Mouse (Mus musculus) liver, postnatal 0 days (tissue): ENCODE results near the gene Sfswap.

Source experiments
- CTCF ChIP-seq: sonication (generic); IDR thresholded peaks from 2 replicates; pipeline ENCODE4 v1.5.1; 2016; ENCODE audit warnings: antibody characterized with exemption, low read depth
- EP300 ChIP-seq: IDR thresholded peaks from 2 replicates; pipeline ENCODE4 v1.6.1; 2016; ENCODE audit warnings: antibody characterized with exemption, low read depth, mild to moderate bottlenecking

DNA sequence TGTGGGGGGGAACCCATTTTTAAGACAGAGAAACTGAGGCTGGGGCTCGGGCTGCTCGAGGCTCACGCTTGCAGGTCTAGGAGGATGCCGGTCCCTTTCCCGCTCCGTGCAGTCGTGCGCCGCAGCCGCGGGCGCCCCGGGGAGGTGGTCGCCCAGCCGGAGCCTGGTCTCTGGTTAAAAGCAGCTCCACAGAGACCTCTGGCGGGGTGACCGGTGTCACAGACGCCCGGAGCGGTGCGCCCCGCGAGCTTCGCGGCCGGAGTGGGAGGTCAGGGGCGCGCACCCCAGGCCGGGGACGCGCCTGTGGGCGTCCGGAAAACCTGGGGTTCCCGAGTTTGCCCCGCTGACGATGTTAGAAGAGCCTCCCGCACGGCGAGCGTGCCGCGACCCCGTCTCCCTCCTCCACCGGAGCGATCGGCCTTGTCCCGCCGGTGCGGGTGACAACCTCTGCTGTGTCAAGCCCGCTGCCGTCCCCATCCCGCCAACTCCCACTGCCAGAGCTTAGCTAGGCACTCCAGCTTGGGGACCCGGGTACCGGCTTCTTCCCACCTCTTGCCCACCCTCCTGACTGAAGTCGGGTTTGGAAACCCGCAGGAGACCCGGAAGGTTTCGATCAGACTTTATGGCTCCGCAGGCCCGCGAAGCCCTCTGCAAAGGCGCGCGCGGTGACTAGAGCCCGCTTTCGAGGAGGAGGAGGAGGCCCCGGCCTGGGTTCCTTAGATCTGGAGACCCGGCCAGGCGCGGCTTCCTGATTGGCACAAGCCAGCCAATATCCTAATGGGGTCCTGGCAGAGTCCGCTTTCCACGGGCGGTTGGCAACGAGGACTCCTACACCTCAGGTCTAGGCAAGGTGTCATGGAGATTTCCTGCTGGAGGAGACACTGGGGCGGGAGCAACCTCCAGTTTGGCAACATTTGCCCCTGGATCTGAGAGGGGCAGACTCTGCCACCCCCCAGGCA is 83.8 kb downstream of the Sfswap start:
- TF ChIP-seq CTCF (no peak), EP300 (no peak)
